Mouse (Mus musculus): Measurements from ENCODE around the gene Ddx55. TPM values are rescaled to one million over a fixed set of nuclear protein-coding genes. Genes with fewer than 3 reads are reported as not detected.

Gene Ddx55
- polyA plus RNA-seq, 1 experiment, result 6.9 TPM

- H3K36me3 ChIP-seq (ENCODE audit: control insufficient read depth, insufficient read depth), result peaks cover 34% of the 10 kb centered on the region
These were observed 581 bp upstream of the Ddx55 start for GRCm38 (mm10) chr5:124552094-124552472.

GRCm38 (mm10) chr5:124553607-124554006 lies 943 bp downstream of the Ddx55 start:
- no peaks in the 10 kb centered on the region for H3K27me3 ChIP-seq (ENCODE audit: control insufficient read depth, insufficient read depth, insufficient read length)
- peaks cover 2% of the 10 kb centered on the region for H3K79me3 ChIP-seq (ENCODE audit: low read depth)
- peaks cover 29% of the 10 kb centered on the region for H3K36me3 ChIP-seq (ENCODE audit: control insufficient read depth, insufficient read depth)
- TF ChIP-seq CTCF (IDR thresholded peaks at IDR 0.05; ENCODE audit: control insufficient read depth, insufficient read depth, insufficient read length), result no peak
- H3ac ChIP-seq (ENCODE audit: control insufficient read depth, insufficient read length, low read depth), result no peak overlapping the region
- peaks cover 18% of the 10 kb centered on the region for H3K79me2 ChIP-seq (ENCODE audit: control insufficient read depth, insufficient read depth)
- peak overlapping the region; percentile 82 for H3K4me3 ChIP-seq (ENCODE audit: insufficient read depth, poor library complexity, severe bottlenecking)

More at GRCm38 (mm10) chr5:124552094-124552472, 581 bp upstream of the Ddx55 start:
- TF ChIP-seq USF1 (IDR thresholded peaks at IDR 0.05; ENCODE audit: low read depth) (no peak), CTCF (IDR thresholded peaks at IDR 0.05; ENCODE audit: control insufficient read depth, insufficient read depth, insufficient read length) (no peak), MYOG (IDR thresholded peaks at IDR 0.05; ENCODE audit: control insufficient read depth, extremely low read depth, insufficient read length) (no peak)
- Histone ChIP-seq H3ac (ENCODE audit: control insufficient read depth, insufficient read length, low read depth) (peak overlapping the region; percentile 48), H3K4me3 (ENCODE audit: insufficient read depth, poor library complexity, severe bottlenecking) (peak overlapping the region; percentile 82), H3K79me2 (ENCODE audit: control insufficient read depth, insufficient read depth) (peaks cover 34% of the 10 kb centered on the region), H3K27me3 (ENCODE audit: control insufficient read depth, insufficient read depth, insufficient read length) (no peaks in the 10 kb centered on the region), H3K79me3 (ENCODE audit: low read depth) (peaks cover 8% of the 10 kb centered on the region)

- H3K4me3 ChIP-seq (ENCODE audit: insufficient read depth, poor library complexity, severe bottlenecking), result no peak overlapping the region
- peaks cover 29% of the 10 kb centered on the region for H3K36me3 ChIP-seq (ENCODE audit: control insufficient read depth, insufficient read depth)
- TF ChIP-seq FOSL1 (IDR thresholded peaks at IDR 0.05; ENCODE audit: insufficient read depth, low read length, poor library complexity, severe bottlenecking) (no peak), MAX (IDR thresholded peaks at IDR 0.05) (no peak), MYOD1 (IDR thresholded peaks at IDR 0.05; ENCODE audit: control insufficient read depth, insufficient read length, low read depth) (no peak), CEBPB (IDR thresholded peaks at IDR 0.05; ENCODE audit: low read depth) (no peak), CTCF (IDR thresholded peaks at IDR 0.05; ENCODE audit: control insufficient read depth, insufficient read depth, insufficient read length) (no peak), MYOG (IDR thresholded peaks at IDR 0.05; ENCODE audit: control insufficient read depth, extremely low read depth, insufficient read length) (no peak), USF1 (IDR thresholded peaks at IDR 0.05; ENCODE audit: low read depth) (no peak)
- no peak overlapping the region for H3ac ChIP-seq (ENCODE audit: control insufficient read depth, insufficient read length, low read depth)
- no peaks in the 10 kb centered on the region for H3K79me3 ChIP-seq (ENCODE audit: low read depth)
- H3K79me2 ChIP-seq (ENCODE audit: control insufficient read depth, insufficient read depth), result peaks cover 15% of the 10 kb centered on the region
- H3K27me3 ChIP-seq (ENCODE audit: control insufficient read depth, insufficient read depth, insufficient read length), result no peaks in the 10 kb centered on the region
These were observed 2.5 kb downstream of the Ddx55 start for GRCm38 (mm10) chr5:124555145-124555544.

- Histone ChIP-seq H3K27me3 (ENCODE audit: control insufficient read depth, insufficient read depth, insufficient read length) (no peaks in the 10 kb centered on the region), H3K4me3 (ENCODE audit: insufficient read depth, poor library complexity, severe bottlenecking) (no peak overlapping the region), H3K36me3 (ENCODE audit: control insufficient read depth, insufficient read depth) (peaks cover 92% of the 10 kb centered on the region), H3K79me2 (ENCODE audit: control insufficient read depth, insufficient read depth) (peaks cover 6% of the 10 kb centered on the region), H3ac (ENCODE audit: control insufficient read depth, insufficient read length, low read depth) (no peak overlapping the region), H3K79me3 (ENCODE audit: low read depth) (no peaks in the 10 kb centered on the region)
- no peak for TF ChIP-seq USF1 (IDR thresholded peaks at IDR 0.05; ENCODE audit: low read depth)
- no peak for TF ChIP-seq MYOG (IDR thresholded peaks at IDR 0.05; ENCODE audit: control insufficient read depth, extremely low read depth, insufficient read length)
- TF ChIP-seq CTCF (IDR thresholded peaks at IDR 0.05; ENCODE audit: control insufficient read depth, insufficient read depth, insufficient read length), result no peak
These were observed 18.4 kb downstream of the Ddx55 start for GRCm38 (mm10) chr5:124571068-124571467.

- no peak overlapping the region for H3ac ChIP-seq (ENCODE audit: control insufficient read depth, insufficient read length, low read depth)
- H3K79me3 ChIP-seq (ENCODE audit: low read depth), result peaks cover 20% of the 10 kb centered on the region
- H3K79me2 ChIP-seq (ENCODE audit: control insufficient read depth, insufficient read depth), result peaks cover 37% of the 10 kb centered on the region
- no peaks in the 10 kb centered on the region for H3K27me3 ChIP-seq (ENCODE audit: control insufficient read depth, insufficient read depth, insufficient read length)
- no peak for TF ChIP-seq CTCF (IDR thresholded peaks at IDR 0.05; ENCODE audit: control insufficient read depth, insufficient read depth, insufficient read length)
- TF ChIP-seq FOSL1 (IDR thresholded peaks at IDR 0.05; ENCODE audit: insufficient read depth, low read length, poor library complexity, severe bottlenecking), result no peak
- no peak for TF ChIP-seq USF1 (IDR thresholded peaks at IDR 0.05; ENCODE audit: low read depth)
- TF ChIP-seq MYOD1 (IDR thresholded peaks at IDR 0.05; ENCODE audit: control insufficient read depth, insufficient read length, low read depth), result no peak
- TF ChIP-seq MYOG (IDR thresholded peaks at IDR 0.05; ENCODE audit: control insufficient read depth, extremely low read depth, insufficient read length), result no peak
- TF ChIP-seq MAX (IDR thresholded peaks at IDR 0.05), result no peak
- H3K36me3 ChIP-seq (ENCODE audit: control insufficient read depth, insufficient read depth), result peaks cover 60% of the 10 kb centered on the region
- no peak overlapping the region for H3K4me3 ChIP-seq (ENCODE audit: insufficient read depth, poor library complexity, severe bottlenecking)
These were observed 22.8 kb downstream of the Ddx55 start for GRCm38 (mm10) chr5:124575467-124575866.

GRCm38 (mm10) chr5:124578633-124579317 lies 26.1 kb downstream of the Ddx55 start, which contains the start of the genes Eif2b1 and Gtf2h3:
Gene Eif2b1 (minus strand): TSS chr5:124579131.
Gene Gtf2h3 (plus strand): TSS chr5:124579140.
- H3K27me3 ChIP-seq (ENCODE audit: control insufficient read depth, insufficient read depth, insufficient read length), result no peaks in the 10 kb centered on the region
- H3K79me2 ChIP-seq (ENCODE audit: control insufficient read depth, insufficient read depth), result peaks cover 46% of the 10 kb centered on the region
- peak within 1 kb of the TSS; percentile 92 for H3K4me3 ChIP-seq (ENCODE audit: insufficient read depth, poor library complexity, severe bottlenecking)
- peaks cover 34% of the 10 kb centered on the region for H3K36me3 ChIP-seq (ENCODE audit: control insufficient read depth, insufficient read depth)
- H3K79me3 ChIP-seq (ENCODE audit: low read depth), result peaks cover 24% of the 10 kb centered on the region
- H3ac ChIP-seq (ENCODE audit: control insufficient read depth, insufficient read length, low read depth), result peak within 1 kb of the TSS; percentile 62
- TF ChIP-seq CEBPB (IDR thresholded peaks at IDR 0.05; ENCODE audit: low read depth) (no peak), MAX (IDR thresholded peaks at IDR 0.05) (peak; percentile 88)

All from C2C12 (cell line).